Mouse (Mus musculus): ENCODE measurements at regions not wholly inside any gene's neighbourhood (a gene's known extent, or its start where the extent isn't known, plus 50 kb on each side); places are given as distances from the start of the nearest gene placed in this dataset.

GRCm38 (mm10) chr1:190589586-190589985 lies 322.0 kb downstream of the Rps6kc1 start:
- no peaks in the 10 kb centered on the region for H3K4me1 ChIP-seq (ENCODE audit: control insufficient read depth, insufficient read depth, low read length)
- ATAC-seq (ENCODE audit: low read depth) (no peak), DNase-seq (ENCODE audit: low spot score) (no peak)
- H3K4me2 ChIP-seq (ENCODE audit: low read depth, low read length): no peak overlapping the region
- no peaks in the 10 kb centered on the region for H3K9me3 ChIP-seq (ENCODE audit: control insufficient read depth, low read length)
- WGBS: 68% methylated on average over 2 of the region's 2 CpGs
- H3K27me3 ChIP-seq (replicated peaks; ENCODE audit: control insufficient read depth, insufficient read depth, low read length): no peaks in the 10 kb centered on the region
- H3K36me3 ChIP-seq (ENCODE audit: control insufficient read depth, insufficient read depth, low read length): no peaks in the 10 kb centered on the region
- H3K27ac ChIP-seq (replicated peaks; ENCODE audit: low read depth, low read length): no peak overlapping the region
- no peak overlapping the region for H3K9ac ChIP-seq (ENCODE audit: low read depth, low read length)
- H3K4me3 ChIP-seq (ENCODE audit: low read depth, low read length): no peak overlapping the region

DNA sequence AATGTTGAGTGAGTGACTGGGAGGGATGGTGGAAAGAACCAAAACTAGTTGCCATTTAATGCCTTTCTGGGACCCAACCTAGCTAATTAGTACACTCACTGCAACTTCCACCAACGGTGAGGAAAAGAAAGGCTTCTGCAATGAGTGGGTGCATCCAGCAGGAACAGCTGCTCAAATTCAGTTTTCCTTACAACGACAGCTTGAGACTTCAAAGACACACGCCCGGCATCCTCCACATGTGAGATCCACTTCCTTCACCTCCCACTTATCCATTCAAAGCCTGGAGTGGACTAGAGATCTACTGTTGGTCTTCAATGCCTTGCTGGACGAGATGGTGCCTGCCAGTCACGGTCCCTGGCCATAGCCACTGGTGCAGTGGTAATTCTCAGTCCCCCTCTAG lies 328.3 kb downstream of the Rps6kc1 start:
- Histone ChIP-seq H3K36me3 (ENCODE audit: control insufficient read depth, insufficient read depth, low read length) (no peaks in the 10 kb centered on the region), H3K4me1 (ENCODE audit: control insufficient read depth, insufficient read depth, low read length) (no peaks in the 10 kb centered on the region), H3K9me3 (ENCODE audit: control insufficient read depth, low read length) (no peaks in the 10 kb centered on the region), H3K9ac (ENCODE audit: low read depth, low read length) (no peak overlapping the region), H3K27ac (replicated peaks; ENCODE audit: low read depth, low read length) (no peak overlapping the region), H3K4me2 (ENCODE audit: low read depth, low read length) (no peak overlapping the region), H3K4me3 (ENCODE audit: low read depth, low read length) (no peak overlapping the region), H3K27me3 (replicated peaks; ENCODE audit: control insufficient read depth, insufficient read depth, low read length) (no peaks in the 10 kb centered on the region)
- DNase-seq (ENCODE audit: low spot score): no peak
- 71% methylated on average over 6 of the region's 6 CpGs for WGBS
- ATAC-seq (ENCODE audit: low read depth): no peak

GRCm38 (mm10) chr1:190580653-190581052 lies 330.9 kb downstream of the Rps6kc1 start:
- Histone ChIP-seq H3K36me3 (ENCODE audit: control insufficient read depth, insufficient read depth, low read length) (no peaks in the 10 kb centered on the region), H3K27ac (replicated peaks; ENCODE audit: low read depth, low read length) (no peak overlapping the region), H3K4me2 (ENCODE audit: low read depth, low read length) (no peak overlapping the region), H3K4me1 (ENCODE audit: control insufficient read depth, insufficient read depth, low read length) (no peaks in the 10 kb centered on the region), H3K4me3 (ENCODE audit: low read depth, low read length) (no peak overlapping the region), H3K9me3 (ENCODE audit: control insufficient read depth, low read length) (no peaks in the 10 kb centered on the region), H3K9ac (ENCODE audit: low read depth, low read length) (no peak overlapping the region), H3K27me3 (replicated peaks; ENCODE audit: control insufficient read depth, insufficient read depth, low read length) (no peaks in the 10 kb centered on the region)
- ATAC-seq (ENCODE audit: low read depth) (no peak), DNase-seq (ENCODE audit: low spot score) (no peak)
- WGBS: 79% methylated on average over 1 of the region's 1 CpGs

- no peak for ATAC-seq (ENCODE audit: low read depth)
- Histone ChIP-seq H3K4me1 (ENCODE audit: control insufficient read depth, insufficient read depth, low read length) (no peaks in the 10 kb centered on the region), H3K4me2 (ENCODE audit: low read depth, low read length) (no peak overlapping the region), H3K27me3 (replicated peaks; ENCODE audit: control insufficient read depth, insufficient read depth, low read length) (no peaks in the 10 kb centered on the region), H3K9ac (ENCODE audit: low read depth, low read length) (no peak overlapping the region), H3K9me3 (ENCODE audit: control insufficient read depth, low read length) (no peaks in the 10 kb centered on the region), H3K36me3 (ENCODE audit: control insufficient read depth, insufficient read depth, low read length) (no peaks in the 10 kb centered on the region), H3K4me3 (ENCODE audit: low read depth, low read length) (no peak overlapping the region), H3K27ac (replicated peaks; ENCODE audit: low read depth, low read length) (no peak overlapping the region)
- 61% methylated on average over 4 of the region's 4 CpGs for WGBS
- DNase-seq (ENCODE audit: low spot score): no peak
Observed at GRCm38 (mm10) chr1:190570981-190571380, 340.6 kb downstream of the Rps6kc1 start.

DNA sequence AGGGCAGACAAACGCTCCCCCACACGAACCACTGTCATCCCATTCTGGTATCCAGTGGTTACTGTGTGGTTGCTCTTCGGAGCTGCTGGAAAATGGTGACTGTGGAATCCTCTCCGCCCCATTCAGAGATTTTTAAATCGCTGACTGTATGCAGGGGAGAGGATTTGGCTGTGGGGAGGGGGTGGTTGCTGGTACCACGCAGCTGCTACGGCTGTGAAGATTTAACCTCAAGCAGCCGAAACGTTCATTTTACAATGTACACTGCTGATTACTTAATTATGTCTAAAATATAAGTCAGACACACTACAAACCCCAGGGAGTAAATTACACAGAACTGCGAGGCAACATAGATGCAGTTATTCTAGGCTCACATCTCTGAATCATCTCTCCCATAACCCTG lies 341.0 kb downstream of the Rps6kc1 start:
- Histone ChIP-seq H3K27me3 (replicated peaks; ENCODE audit: control insufficient read depth, insufficient read depth, low read length) (no peaks in the 10 kb centered on the region), H3K9ac (ENCODE audit: low read depth, low read length) (no peak overlapping the region), H3K36me3 (ENCODE audit: control insufficient read depth, insufficient read depth, low read length) (no peaks in the 10 kb centered on the region), H3K27ac (replicated peaks; ENCODE audit: low read depth, low read length) (no peak overlapping the region), H3K9me3 (ENCODE audit: control insufficient read depth, low read length) (no peaks in the 10 kb centered on the region), H3K4me1 (ENCODE audit: control insufficient read depth, insufficient read depth, low read length) (no peaks in the 10 kb centered on the region), H3K4me3 (ENCODE audit: low read depth, low read length) (no peak overlapping the region), H3K4me2 (ENCODE audit: low read depth, low read length) (no peak overlapping the region)
- DNase-seq (ENCODE audit: low spot score) (peak; percentile 38), ATAC-seq (ENCODE audit: low read depth) (peak; percentile 26; the same call in 1 of the 2 replicates)
- 71% methylated on average over 10 of the region's 10 CpGs for WGBS

- Histone ChIP-seq H3K27ac (replicated peaks; ENCODE audit: low read depth, low read length) (no peak overlapping the region), H3K27me3 (replicated peaks; ENCODE audit: control insufficient read depth, insufficient read depth, low read length) (no peaks in the 10 kb centered on the region), H3K4me3 (ENCODE audit: low read depth, low read length) (no peak overlapping the region), H3K36me3 (ENCODE audit: control insufficient read depth, insufficient read depth, low read length) (no peaks in the 10 kb centered on the region), H3K9me3 (ENCODE audit: control insufficient read depth, low read length) (no peaks in the 10 kb centered on the region), H3K4me1 (ENCODE audit: control insufficient read depth, insufficient read depth, low read length) (0 out of 2 replicates have a peak, but pooled peaks cover 4% of the 10 kb centered on the region), H3K4me2 (ENCODE audit: low read depth, low read length) (no peak overlapping the region), H3K9ac (ENCODE audit: low read depth, low read length) (no peak overlapping the region)
- 92% methylated on average over 7 of the region's 7 CpGs for WGBS
- DNase-seq (ENCODE audit: low spot score): no peak
- ATAC-seq (ENCODE audit: low read depth): no peak
Observed at GRCm38 (mm10) chr1:190566744-190567143, 344.8 kb downstream of the Rps6kc1 start.

GRCm38 (mm10) chr1:190562865-190563457 lies 348.6 kb downstream of the Rps6kc1 start:
- no peaks in the 10 kb centered on the region for H3K36me3 ChIP-seq (ENCODE audit: control insufficient read depth, insufficient read depth, low read length)
- H3K4me1 ChIP-seq (ENCODE audit: control insufficient read depth, insufficient read depth, low read length): 0 out of 2 replicates have a peak, but pooled peaks cover 4% of the 10 kb centered on the region
- ATAC-seq (ENCODE audit: low read depth) (no peak), DNase-seq (ENCODE audit: low spot score) (peak; percentile 35)
- 27% methylated on average over 13 of the region's 13 CpGs for WGBS
- H3K4me2 ChIP-seq (ENCODE audit: low read depth, low read length): no peak overlapping the region
- no peak overlapping the region for H3K4me3 ChIP-seq (ENCODE audit: low read depth, low read length)
- H3K27ac ChIP-seq (replicated peaks; ENCODE audit: low read depth, low read length): no peak overlapping the region
- H3K9me3 ChIP-seq (ENCODE audit: control insufficient read depth, low read length): no peaks in the 10 kb centered on the region
- no peak overlapping the region for H3K9ac ChIP-seq (ENCODE audit: low read depth, low read length)
- no peaks in the 10 kb centered on the region for H3K27me3 ChIP-seq (replicated peaks; ENCODE audit: control insufficient read depth, insufficient read depth, low read length)

DNA sequence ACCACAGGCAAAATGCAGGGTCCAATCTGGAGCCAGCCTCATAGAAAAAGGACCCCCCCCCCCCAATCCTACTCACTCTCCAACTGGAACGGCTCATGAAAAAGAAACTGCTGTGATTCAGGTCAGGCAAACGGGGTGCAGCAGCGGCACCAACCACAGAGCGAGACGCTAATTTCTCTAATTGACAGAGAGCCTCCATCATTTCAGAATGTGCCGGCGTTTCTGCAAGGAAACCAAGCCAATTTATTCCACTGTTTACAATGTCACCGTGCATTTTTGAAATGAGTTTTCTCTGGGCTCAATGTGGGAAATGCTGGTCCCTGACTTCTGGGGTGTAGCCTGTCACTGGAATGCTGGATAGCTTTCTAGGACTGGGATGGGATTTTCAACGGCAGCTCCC lies 351.5 kb downstream of the Rps6kc1 start:
- Histone ChIP-seq H3K4me2 (ENCODE audit: low read depth, low read length) (no peak overlapping the region), H3K36me3 (ENCODE audit: control insufficient read depth, insufficient read depth, low read length) (no peaks in the 10 kb centered on the region), H3K9me3 (ENCODE audit: control insufficient read depth, low read length) (no peaks in the 10 kb centered on the region), H3K4me1 (ENCODE audit: control insufficient read depth, insufficient read depth, low read length) (0 out of 2 replicates have a peak, but pooled peaks cover 4% of the 10 kb centered on the region), H3K27ac (replicated peaks; ENCODE audit: low read depth, low read length) (no peak overlapping the region), H3K9ac (ENCODE audit: low read depth, low read length) (no peak overlapping the region), H3K4me3 (ENCODE audit: low read depth, low read length) (no peak overlapping the region), H3K27me3 (replicated peaks; ENCODE audit: control insufficient read depth, insufficient read depth, low read length) (no peaks in the 10 kb centered on the region)
- 62% methylated on average over 9 of the region's 9 CpGs for WGBS
- ATAC-seq (ENCODE audit: low read depth) (no peak), DNase-seq (ENCODE audit: low spot score) (no peak)

- Histone ChIP-seq H3K4me3 (ENCODE audit: low read depth, low read length) (no peak overlapping the region), H3K36me3 (ENCODE audit: control insufficient read depth, insufficient read depth, low read length) (no peaks in the 10 kb centered on the region), H3K9ac (ENCODE audit: low read depth, low read length) (no peak overlapping the region), H3K9me3 (ENCODE audit: control insufficient read depth, low read length) (0 out of 2 replicates have a peak, but pooled peaks cover 4% of the 10 kb centered on the region), H3K27me3 (replicated peaks; ENCODE audit: control insufficient read depth, insufficient read depth, low read length) (no peaks in the 10 kb centered on the region), H3K27ac (replicated peaks; ENCODE audit: low read depth, low read length) (no peak overlapping the region), H3K4me2 (ENCODE audit: low read depth, low read length) (no peak overlapping the region), H3K4me1 (ENCODE audit: control insufficient read depth, insufficient read depth, low read length) (no peaks in the 10 kb centered on the region)
- ATAC-seq (ENCODE audit: low read depth) (no peak), DNase-seq (ENCODE audit: low spot score) (no peak)
- WGBS: 46% methylated on average over 2 of the region's 2 CpGs
Observed at GRCm38 (mm10) chr1:190541892-190542291, 369.7 kb downstream of the Rps6kc1 start.
